Mouse (Mus musculus) Patski (cell line): ENCODE results near the gene Nop58. TPM values are rescaled to one million over a fixed set of nuclear protein-coding genes. Genes with fewer than 3 reads are reported as not detected.

Source experiments
- ATAC-seq: fragments of 100-300 bp; one replicate; pipeline ENCODE4 v1.8.0; 2021
- CTCF ChIA-PET: fragments of 350-600 bp; sonication (Branson Sonifier 250); formaldehyde crosslinking; loops from one replicate; lab custom pipeline; 2022; ENCODE audit warnings: inconsistent platforms; lab: Charles Lee
- POLR2A ChIA-PET: fragments of 350-600 bp; sonication (Branson Sonifier 250); formaldehyde crosslinking; loops from one replicate; lab custom pipeline; 2022; ENCODE audit warnings: antibody characterized with exemption, inconsistent platforms; lab: Charles Lee
- DNase-seq: peaks from one replicate; pipeline ENCODE4 v3.0.0-alpha.2; 2011; ENCODE audit warnings: low read depth, low spot score
- H3K27me3 ChIP-seq: fragments of 371-371 bp; one replicate; pipeline ENCODE4 v1.5.1; 2021
- CTCF ChIP-seq: fragments of 100-300 bp; IDR thresholded peaks from one replicate; pipeline ENCODE4 v1.5.1; 2021
- in situ Hi-C: fragments of 300-500 bp; cut with MboI; formaldehyde crosslinking; loops from 3 replicates; pipeline ENCODE4 v1.11.1; 2018; ENCODE audit warnings: low pct_unique_long_range_greater_than_20kb, mixed read lengths
- polyA plus RNA-seq: library from polyadenylated mRNA; unstranded; gene quantifications from one replicate; pipeline ENCODE4 v1.2.3, GENCODE M21; 2021

Gene Nop58
- polyA plus RNA-seq, 1 experiment from 2014 or later: 189 TPM

GRCm38 (mm10) chr1:59668871-59669270 lies 15.9 kb upstream of the Nop58 start:
- no peak for ATAC-seq
- ChIA-PET CTCF (no interaction called here), POLR2A (interaction anchor here (0.7 kb wide), 2 partner anchors 18 to 939 kb away, joined by 3 to 5 read pairs; no protein-coding TSS in a partner anchor)
- no peak for TF ChIP-seq CTCF
- in situ Hi-C loops: no loop called here
- no peaks in the 10 kb centered on the region for H3K27me3 ChIP-seq
- DNase-seq: no peak

- in situ Hi-C loops: no loop called here
- ChIA-PET CTCF (no interaction called here), POLR2A (interaction anchor here (0.6 to 0.7 kb wide), 3 partner anchors 19 to 710 kb away, joined by 3 to 5 read pairs (median 5); no protein-coding TSS in a partner anchor)
- no peak for DNase-seq
- no peaks in the 10 kb centered on the region for H3K27me3 ChIP-seq
- ATAC-seq: peak; percentile 36
- TF ChIP-seq CTCF: no peak
Observed at GRCm38 (mm10) chr1:59669962-59670630, 14.7 kb upstream of the Nop58 start.

GRCm38 (mm10) chr1:59670641-59671168 lies 14.1 kb upstream of the Nop58 start, which contains the start of gene Sumo1:
Gene Sumo1, minus strand, starts transcription at chr1:59670834.
- no peak for DNase-seq
- ATAC-seq: peak; percentile 85
- H3K27me3 ChIP-seq: no peaks in the 10 kb centered on the region
- ChIA-PET POLR2A (no interaction called here), CTCF (no interaction called here)
- in situ Hi-C loops: no loop called here
- TF ChIP-seq CTCF: no peak

- in situ Hi-C loops: no loop called here
- no peaks in the 10 kb centered on the region for H3K27me3 ChIP-seq
- no peak for ATAC-seq
- CTCF ChIA-PET: no interaction called here
- no peak for DNase-seq
- POLR2A ChIA-PET: no interaction called here
- TF ChIP-seq CTCF: no peak
Observed at GRCm38 (mm10) chr1:59673661-59674060, 11.1 kb upstream of the Nop58 start.

- no peak for ATAC-seq
Observed at GRCm38 (mm10) chr1:59683926-59684818, 599 bp upstream of the Nop58 start.

GRCm38 (mm10) chr1:59687493-59687892 lies 2.7 kb downstream of the Nop58 start:
- ATAC-seq (peak; percentile 74), DNase-seq (no peak)
- no peak for TF ChIP-seq CTCF
- POLR2A ChIA-PET: no interaction called here
- CTCF ChIA-PET: interaction anchor here (1.1 to 1.3 kb wide), 2 partner anchors 13 to 22 kb away, joined by 3 to 4 read pairs; no protein-coding TSS in a partner anchor
- no peaks in the 10 kb centered on the region for H3K27me3 ChIP-seq
- in situ Hi-C loops: no loop called here

More at GRCm38 (mm10) chr1:59683926-59684818, 599 bp upstream of the Nop58 start:
- ChIA-PET POLR2A (interaction anchor here (0.6 to 0.9 kb wide), 3 partner anchors 16 to 735 kb away, joined by 3 read pairs; no protein-coding TSS in a partner anchor), CTCF (interaction anchor here (1.4 kb wide), 1 partner anchor 15 kb away, joined by 4 read pairs; no protein-coding TSS in a partner anchor)
- no peaks in the 10 kb centered on the region for H3K27me3 ChIP-seq
- in situ Hi-C loops: no loop called here
- no peak for DNase-seq
- no peak for TF ChIP-seq CTCF

- no peaks in the 10 kb centered on the region for H3K27me3 ChIP-seq
- ATAC-seq: no peak
- in situ Hi-C loops: no loop called here
- DNase-seq: no peak
- CTCF ChIA-PET: interaction anchor here (1.0 kb wide), 1 partner anchor 14 kb away, joined by 3 read pairs; no protein-coding TSS in a partner anchor
- POLR2A ChIA-PET: no interaction called here
- peak; percentile 52 for TF ChIP-seq CTCF
Observed at GRCm38 (mm10) chr1:59690467-59690866, 5.7 kb downstream of the Nop58 start.

- in situ Hi-C loops: no loop called here
- DNase-seq: no peak
- no peaks in the 10 kb centered on the region for H3K27me3 ChIP-seq
- TF ChIP-seq CTCF: no peak
- ATAC-seq: no peak
- ChIA-PET POLR2A (no interaction called here), CTCF (no interaction called here)
Observed at GRCm38 (mm10) chr1:59697751-59698150, 13.0 kb downstream of the Nop58 start.

GRCm38 (mm10) chr1:59698207-59698606 lies 13.4 kb downstream of the Nop58 start:
- in situ Hi-C loops: no loop called here
- H3K27me3 ChIP-seq: no peaks in the 10 kb centered on the region
- CTCF ChIA-PET: interaction anchor here (1.8 kb wide), 1 partner anchor 13 kb away, joined by 4 read pairs; the partner anchor contains the start of gene Nop58
- no peak for TF ChIP-seq CTCF
- ATAC-seq (no peak), DNase-seq (no peak)
- POLR2A ChIA-PET: no interaction called here

GRCm38 (mm10) chr1:59701766-59702165 lies 17.0 kb downstream of the Nop58 start:
- no peak for DNase-seq
- ATAC-seq: no peak
- no peaks in the 10 kb centered on the region for H3K27me3 ChIP-seq
- ChIA-PET CTCF (interaction anchor here (1.8 to 3.7 kb wide), 3 partner anchors 10 to 18 kb away, joined by 3 to 15 read pairs (median 6); no protein-coding TSS in a partner anchor), POLR2A (no interaction called here)
- TF ChIP-seq CTCF: peak; percentile 62
- in situ Hi-C loops: no loop called here
